Mouse (Mus musculus) testis, adult 2 months (tissue): ENCODE measurements around the gene Mcm3.

Experiments used
- CTCF ChIP-seq: fragments of 200-500 bp; IDR thresholded peaks from 2 replicates; pipeline ENCODE4 v1.5.1; 2012; ENCODE audit warnings: low read depth, mild to moderate bottlenecking, inconsistent platforms, low read length, moderate library complexity; ENCODE audit not compliant: control insufficient read depth, insufficient read depth, insufficient replicate concordance
- POLR2A ChIP-seq: fragments of 200-500 bp; IDR thresholded peaks from 2 replicates; pipeline ENCODE4 v1.6.1; 2012; ENCODE audit warnings: low read depth, mild to moderate bottlenecking, inconsistent platforms, low read length, moderate library complexity; ENCODE audit not compliant: control insufficient read depth

- TF ChIP-seq CTCF (no peak), POLR2A (no peak)
These were observed 13.0 kb upstream of the Mcm3 start for GRCm38 (mm10) chr1:20833141-20833511.
